Mouse (Mus musculus) thymus, adult 2 months (tissue): ENCODE data around the gene Baiap2.

Experiments
- CTCF ChIP-seq: fragments of 200-500 bp; IDR thresholded peaks from 2 replicates; pipeline ENCODE4 v1.5.1; 2012; ENCODE audit warnings: mild to moderate bottlenecking, control low read depth, low read length, moderate library complexity, borderline replicate concordance; ENCODE audit not compliant: control insufficient read depth, poor library complexity, insufficient read depth; ENCODE audit errors: extremely low read depth
- POLR2A ChIP-seq: fragments of 200-500 bp; IDR thresholded peaks from 2 replicates; pipeline ENCODE4 v1.6.1; 2012; ENCODE audit warnings: mild to moderate bottlenecking, low read length, control low read depth, moderate library complexity; ENCODE audit not compliant: control insufficient read depth, poor library complexity, insufficient read depth; ENCODE audit errors: extremely low read depth

- no peak for TF ChIP-seq CTCF
- TF ChIP-seq POLR2A = no peak
These were observed 6.1 kb upstream of the Baiap2 start for GRCm38 (mm10) chr11:119936456-119936855.
